Mouse (Mus musculus): ENCODE results near the gene Stoml2.
A peak's percentile ranks its signal among the peaks of the same experiment; 100 is the strongest.

The Stoml2 gene

GRCm38 (mm10) chr4:43031237-43031995 is at the start of gene Stoml2:
Gene Stoml2 (minus strand): TSS chr4:43031710.
- peak; percentile 79 for DNase-seq (ENCODE audit: low spot score)

DNA sequence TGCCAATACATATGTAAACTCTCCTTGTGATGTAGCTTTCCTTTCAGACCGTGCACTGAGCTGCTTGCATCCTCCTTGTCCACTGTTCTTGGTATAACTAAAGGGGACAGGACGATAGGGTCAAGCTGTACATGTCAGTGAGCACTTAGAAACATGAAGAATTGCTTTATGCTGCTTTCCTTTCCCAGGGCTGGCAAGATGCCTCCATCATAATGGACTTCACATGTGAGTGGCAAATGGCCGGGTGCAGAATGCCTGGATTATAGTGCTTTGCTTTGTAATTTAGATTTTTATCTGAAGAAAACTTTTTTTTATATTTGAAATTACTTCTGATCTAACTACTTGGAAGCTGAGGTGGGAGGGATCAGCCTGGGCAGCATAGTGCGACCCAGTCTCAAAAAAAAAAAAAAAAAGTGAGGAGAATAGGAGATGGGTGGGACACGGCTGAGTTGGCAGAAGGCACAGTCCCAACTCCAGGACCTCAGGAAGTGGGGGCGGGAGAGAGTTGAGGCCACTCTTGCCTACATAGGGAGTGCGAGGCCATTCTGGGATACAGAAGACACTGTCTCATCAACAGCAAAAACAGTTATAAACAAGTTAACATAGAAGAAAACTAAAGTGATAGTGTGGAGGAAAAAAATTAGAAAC is 46.7 kb upstream of the Stoml2 start:
- DNase-seq (ENCODE audit: low spot score): no peak

DNA sequence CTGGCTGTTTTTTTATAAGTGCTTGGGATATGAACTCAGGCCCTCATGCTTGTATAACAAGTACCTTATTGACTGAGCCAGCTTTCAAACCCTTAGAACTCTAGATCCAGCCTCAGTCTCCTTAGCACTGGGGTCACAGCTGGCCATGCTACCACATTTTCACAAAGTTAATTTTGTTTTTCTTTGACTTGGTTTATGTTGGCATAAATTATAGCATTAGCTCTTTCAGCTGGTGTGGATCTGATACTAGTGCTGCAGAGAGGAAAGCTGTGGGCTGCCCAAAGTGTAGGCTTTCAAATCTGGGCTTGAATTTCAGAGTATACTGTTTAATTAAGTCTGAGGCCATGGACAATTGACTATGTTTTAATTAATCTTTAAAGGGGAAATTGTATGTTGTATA is 43.4 kb upstream of the Stoml2 start:
- DNase-seq (ENCODE audit: low spot score): no peak

DNA sequence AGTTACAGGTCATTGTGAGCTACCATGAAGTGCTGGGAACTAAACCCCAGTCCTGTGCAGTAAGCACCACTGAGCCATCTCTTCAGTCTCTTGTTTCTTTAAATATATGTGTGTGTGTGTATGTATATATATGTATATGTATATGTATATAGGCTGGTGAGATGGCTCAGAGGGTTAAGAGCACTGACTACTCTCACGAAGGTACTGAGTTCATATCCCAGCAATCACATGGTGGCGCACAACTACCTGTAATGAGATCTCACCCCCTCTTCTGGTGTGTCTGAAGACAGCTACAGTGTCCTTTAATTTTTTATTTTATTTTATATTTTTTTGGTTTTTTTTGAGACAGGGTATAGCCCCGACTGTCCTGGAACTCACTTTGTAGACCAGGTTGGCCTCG is 34.0 kb upstream of the Stoml2 start:
- no peak for DNase-seq (ENCODE audit: low spot score)

GRCm38 (mm10) chr4:43060286-43060685 is 28.8 kb upstream of the Stoml2 start:
- no peak for DNase-seq (ENCODE audit: low spot score)

GRCm38 (mm10) chr4:43059697-43060096 is 28.2 kb upstream of the Stoml2 start:
- DNase-seq (ENCODE audit: low spot score): no peak

GRCm38 (mm10) chr4:43058753-43059654 is 27.5 kb upstream of the Stoml2 start, which contains the start of gene Unc13b:
Gene Unc13b (plus strand): TSS chr4:43058953.
- DNase-seq (ENCODE audit: low spot score): peak; percentile 54

GRCm38 (mm10) chr4:43058392-43058752 is 26.9 kb upstream of the Stoml2 start:
- no peak for DNase-seq (ENCODE audit: low spot score)

- no peak for DNase-seq (ENCODE audit: low spot score)
These were observed 26.1 kb upstream of the Stoml2 start for GRCm38 (mm10) chr4:43057654-43058053.

GRCm38 (mm10) chr4:43052627-43053026 is 21.1 kb upstream of the Stoml2 start:
- DNase-seq (ENCODE audit: low spot score): no peak

GRCm38 (mm10) chr4:43047231-43047630 is 15.7 kb upstream of the Stoml2 start:
- no peak for DNase-seq (ENCODE audit: low spot score)

- DNase-seq (ENCODE audit: low spot score): no peak
These were observed 15.1 kb upstream of the Stoml2 start for GRCm38 (mm10) chr4:43046607-43047006.

DNA sequence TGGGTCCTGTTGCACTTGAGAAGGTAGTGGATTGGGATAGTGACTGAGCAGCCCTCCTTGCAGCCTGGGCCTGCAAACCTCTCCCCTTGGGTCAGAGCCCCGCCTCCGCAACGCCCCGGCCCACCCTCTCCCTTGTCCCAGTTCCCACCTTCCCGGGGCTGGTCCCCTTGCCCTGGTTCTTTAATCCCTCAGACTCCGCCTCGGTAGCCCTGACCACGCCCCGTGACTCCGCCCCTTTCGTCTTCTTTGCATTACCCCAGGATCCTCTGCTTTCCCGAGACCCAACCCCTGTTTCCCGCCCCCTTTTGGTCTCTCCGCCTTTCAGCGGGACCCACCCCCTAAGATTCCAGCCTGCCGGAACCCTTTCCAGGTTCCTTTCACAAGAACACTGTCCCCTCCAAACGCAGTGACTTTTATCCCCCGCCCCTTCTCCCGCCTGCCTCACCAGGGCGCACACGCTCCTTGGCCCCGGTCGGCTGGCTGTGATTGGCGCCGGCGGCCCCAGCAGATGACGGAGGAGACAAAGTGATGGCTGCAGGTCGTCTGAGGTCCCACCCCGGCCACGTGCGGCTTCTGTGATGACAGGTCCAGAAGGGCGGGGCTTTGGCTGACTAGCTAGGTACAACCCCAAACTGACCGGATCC is 14.3 kb upstream of the Stoml2 start, which contains the start of gene Fam214b:
Gene Fam214b (minus strand): TSS at position 562 of the 644 bp plus-strand sequence.
- DNase-seq (ENCODE audit: low spot score): peak; percentile 81

DNA sequence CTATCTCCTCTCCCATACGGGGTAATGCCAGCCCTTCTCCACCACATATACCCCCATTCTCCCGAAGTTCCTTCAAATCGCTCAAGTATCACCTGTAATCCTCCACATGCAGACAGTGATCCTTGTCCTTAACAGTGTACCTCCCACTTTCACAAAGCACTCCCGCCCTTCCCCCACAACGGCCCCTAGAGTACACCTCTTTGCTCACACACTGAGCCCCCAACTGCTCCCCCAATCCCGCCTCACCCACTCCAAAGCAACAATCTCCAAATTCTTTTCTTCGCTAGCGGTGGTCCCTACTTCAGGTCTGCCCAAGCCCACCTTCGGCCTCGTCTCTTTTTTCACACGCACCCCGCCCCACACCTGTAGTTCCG is 13.8 kb upstream of the Stoml2 start:
- DNase-seq (ENCODE audit: low spot score): no peak

- no peak for DNase-seq (ENCODE audit: low spot score)
These were observed 13.2 kb upstream of the Stoml2 start for GRCm38 (mm10) chr4:43044673-43045072.

DNA sequence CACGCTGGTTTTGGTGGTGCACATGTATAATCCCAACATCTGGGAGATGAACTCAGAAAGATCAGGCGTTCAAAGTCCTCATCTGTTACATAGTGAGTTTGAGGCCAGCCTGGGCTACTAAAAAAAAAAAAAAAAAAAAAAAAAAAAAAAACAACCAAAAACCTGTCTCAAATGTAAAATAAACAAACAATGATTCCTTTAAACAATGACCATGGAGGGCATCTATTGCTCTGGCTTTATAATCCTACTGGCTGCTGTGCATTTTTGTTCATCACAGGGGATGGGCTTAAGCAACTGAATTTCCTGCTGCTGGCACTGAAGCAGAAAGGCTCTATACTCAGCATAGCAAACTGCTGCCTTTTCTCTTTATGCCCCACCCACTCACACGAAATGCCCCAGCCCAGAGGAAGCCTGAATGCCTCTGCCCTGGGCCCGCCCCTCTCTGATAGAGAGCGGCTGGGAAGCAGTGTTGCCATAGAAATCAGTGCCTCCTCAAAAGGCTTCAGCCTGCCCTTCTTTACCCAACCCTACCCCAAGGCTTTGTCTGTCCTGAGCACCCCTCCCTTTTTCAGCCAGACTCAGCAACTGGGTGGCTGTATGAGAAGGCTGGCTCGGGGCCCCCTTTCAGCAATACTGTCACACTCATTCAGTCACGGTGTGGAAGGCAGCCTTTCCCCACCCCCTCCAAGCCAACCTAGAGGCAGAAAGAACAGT is 12.3 kb upstream of the Stoml2 start:
- peak; percentile 56 for DNase-seq (ENCODE audit: low spot score)

DNA sequence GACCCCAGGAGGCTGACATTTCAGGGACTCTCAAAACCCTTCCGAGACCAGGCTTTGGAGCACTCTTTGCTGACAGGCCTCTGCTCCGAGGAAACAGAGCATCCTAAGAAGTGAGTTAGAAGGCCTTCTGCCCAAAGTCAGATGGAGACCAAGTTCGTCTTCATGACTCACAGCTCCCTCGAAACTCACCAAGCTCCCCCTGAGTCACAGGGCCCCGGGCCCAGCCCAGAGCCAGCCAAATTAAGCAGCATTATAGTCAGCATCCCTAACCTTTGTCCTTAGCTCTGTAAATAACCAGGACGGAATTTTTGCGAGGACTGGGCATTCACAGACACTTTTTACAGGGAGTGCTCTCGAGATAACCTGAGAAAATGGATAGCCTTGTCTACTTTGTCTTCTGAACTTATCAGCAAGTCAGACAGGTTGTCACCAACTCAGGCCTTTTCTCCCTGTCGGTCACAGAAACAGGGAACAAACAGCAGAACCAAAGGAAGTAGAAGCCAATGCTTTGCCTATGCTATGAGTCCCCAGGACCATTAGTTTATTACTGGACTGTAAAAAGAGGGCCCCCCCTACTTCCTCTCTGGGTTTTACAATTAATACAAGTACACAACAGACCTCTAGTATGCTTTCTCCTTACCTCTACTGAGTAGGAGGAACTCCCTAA is 9.5 kb upstream of the Stoml2 start:
- DNase-seq (ENCODE audit: low spot score): no peak

DNA sequence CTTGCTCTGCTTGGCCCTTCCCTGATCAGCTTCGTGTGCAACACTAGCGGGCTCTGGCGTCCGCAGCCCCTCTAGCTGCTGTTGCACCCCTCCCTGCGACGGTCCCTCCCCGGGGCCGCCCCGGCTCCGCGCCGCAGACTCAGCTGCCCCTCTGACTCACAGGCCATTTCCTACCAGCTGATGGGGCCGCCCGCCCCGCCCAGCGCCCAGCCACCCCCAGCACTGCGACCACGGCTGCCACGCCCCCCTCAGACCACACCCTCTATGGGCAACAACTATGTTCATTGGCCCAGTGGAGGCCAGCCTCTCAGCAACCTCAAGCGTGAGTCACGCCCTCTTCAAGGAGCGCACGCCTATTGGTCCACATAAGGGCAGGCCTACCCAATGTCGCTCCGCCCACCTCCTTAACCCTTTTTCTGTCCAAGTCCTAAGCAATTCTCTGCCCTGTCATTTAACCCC is 8.6 kb upstream of the Stoml2 start:
- DNase-seq (ENCODE audit: low spot score): peak; percentile 89

GRCm38 (mm10) chr4:43039609-43040008 is 8.1 kb upstream of the Stoml2 start:
- DNase-seq (ENCODE audit: low spot score): no peak

DNA sequence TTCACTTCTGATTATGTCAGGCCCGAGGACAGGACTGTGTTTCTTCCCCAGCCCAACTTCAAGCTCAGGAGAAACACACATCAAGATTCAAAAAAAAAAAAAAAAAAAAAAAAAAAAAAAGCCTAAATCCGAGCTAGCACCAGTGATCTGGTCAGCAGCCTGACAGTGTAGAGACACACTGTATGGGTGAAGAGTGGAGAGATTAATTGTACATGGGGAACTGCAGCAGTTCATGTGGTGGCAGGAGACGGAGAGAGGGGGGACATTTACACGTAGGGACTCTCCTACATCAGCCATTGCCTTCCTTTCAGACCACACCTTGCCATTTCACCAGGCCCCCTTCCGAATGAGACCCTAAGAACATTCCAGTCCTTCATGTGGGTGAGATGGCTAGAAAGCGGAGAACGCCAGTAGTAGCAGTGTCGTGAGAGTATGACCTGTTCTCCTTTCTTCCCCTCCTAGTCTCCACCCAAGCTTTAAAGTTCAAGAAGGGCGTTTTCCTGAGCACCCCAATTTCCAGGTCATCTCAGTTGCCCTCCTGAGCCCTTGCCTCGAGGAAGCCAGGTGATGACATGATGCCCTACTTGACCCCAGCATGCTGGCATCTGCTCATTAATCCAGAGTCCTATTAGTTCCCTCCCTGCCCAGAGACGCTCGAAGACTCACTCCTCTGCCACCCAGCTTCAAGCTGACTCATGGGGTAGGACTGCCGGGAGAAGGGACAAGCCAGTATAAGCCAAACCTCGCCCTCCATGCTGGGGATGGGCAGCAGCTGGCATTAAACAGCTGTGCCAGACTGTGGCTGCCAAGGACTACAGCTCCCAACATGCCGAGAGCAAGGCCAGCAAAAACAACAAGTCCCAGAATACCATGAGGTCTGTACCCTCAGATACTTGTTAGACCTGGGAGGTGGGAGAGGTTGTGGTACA is 7.3 kb upstream of the Stoml2 start:
- DNase-seq (ENCODE audit: low spot score): peak; percentile 54

All from spleen, adult 12 weeks (tissue).